Mouse (Mus musculus) olfactory bulb, adult 2 months (tissue): ENCODE results near the gene Sbk1.

Source experiments
- CTCF ChIP-seq: fragments of 200-500 bp; IDR thresholded peaks from 2 replicates; pipeline ENCODE4 v1.5.1; 2012; ENCODE audit warnings: low read depth, mild to moderate bottlenecking, low read length, moderate library complexity; ENCODE audit not compliant: insufficient read depth
- POLR2A ChIP-seq: fragments of 200-500 bp; IDR thresholded peaks from 2 replicates; pipeline ENCODE4 v1.6.1; 2012; ENCODE audit warnings: mild to moderate bottlenecking, low read depth, low read length, moderate library complexity; ENCODE audit not compliant: insufficient read depth

- no peak for TF ChIP-seq CTCF
- no peak for TF ChIP-seq POLR2A
Measured at GRCm38 (mm10) chr7:126252230-126252629, 20.2 kb upstream of the Sbk1 start.
